In genomic region chr13:42608963-42609362, GRCm38 (mm10) we compare ENCODE assay signal across 11 mouse cellular contexts.
DNase-seq lines count a peak whose midpoint lies in the region; ATAC-seq and TF ChIP-seq lines count a peak whose summit lies in the region.
"Had no signal": no experiment of that assay in that cellular context is flagged by ENCODE, and none has a peak within 500 bp of the region (broad histone marks: within the 10 kb centered on the region; RNA-seq: fewer than 3 reads in every experiment).

No protein-coding gene starts in this region.

- no peak overlapping the region for H3K27ac ChIP-seq in forebrain, embryonic 14.5 days (ENCODE audit: low read depth, low read length)
- no peak overlapping the region for H3K27ac ChIP-seq in forebrain, postnatal 0 days (ENCODE audit: low read depth, low read length)
- no peak overlapping the region for H3K27ac ChIP-seq in liver, postnatal 0 days (ENCODE audit: low read depth)
- H3K27ac ChIP-seq in liver, embryonic 12.5 days: no peak overlapping the region

- CTCF ChIA-PET in Patski (lab: Charles Lee): no interaction called here

- in situ Hi-C loops in Patski (cut with MboI; ENCODE audit: low pct_unique_long_range_greater_than_20kb): no loop called here

- DNase-seq in forebrain, embryonic 14.5 days (ENCODE audit: low spot score): peak; percentile 27
- no peak for DNase-seq in forebrain, postnatal 0 days
- no peak for DNase-seq in liver, postnatal 0 days
- DNase-seq in Patski (ENCODE audit: low read depth, low spot score): no peak
- peak; percentile 13 for DNase-seq in lung, postnatal 10 days
- DNase-seq: cerebellum, adult 11 months; thymus, adult 18-20 months had no signal

- H3K36me3 ChIP-seq in forebrain, embryonic 14.5 days (ENCODE audit: control insufficient read depth, insufficient read depth, low read length): no peaks in the 10 kb centered on the region
- no peaks in the 10 kb centered on the region for H3K36me3 ChIP-seq in forebrain, postnatal 0 days (ENCODE audit: insufficient read depth)
- H3K36me3 ChIP-seq in liver, postnatal 0 days (replicated peaks; ENCODE audit: insufficient read depth, low read length): no peaks in the 10 kb centered on the region
- H3K36me3 ChIP-seq in liver, embryonic 12.5 days: no peaks in the 10 kb centered on the region

- no peak overlapping the region for H3K4me2 ChIP-seq in forebrain, embryonic 14.5 days (ENCODE audit: low read length)
- no peak overlapping the region for H3K4me2 ChIP-seq in forebrain, postnatal 0 days (ENCODE audit: low read depth)
- H3K4me2 ChIP-seq in liver, postnatal 0 days (ENCODE audit: low read depth, low read length): no peak overlapping the region
- no peak overlapping the region for H3K4me2 ChIP-seq in liver, embryonic 12.5 days

- H3K4me1 ChIP-seq in forebrain, embryonic 14.5 days (ENCODE audit: control insufficient read depth, insufficient read depth, low read length): no peaks in the 10 kb centered on the region
- H3K4me1 ChIP-seq in forebrain, postnatal 0 days (ENCODE audit: insufficient read depth): no peaks in the 10 kb centered on the region
- H3K4me1 ChIP-seq in liver, postnatal 0 days (ENCODE audit: insufficient read depth): no peaks in the 10 kb centered on the region
- no peaks in the 10 kb centered on the region for H3K4me1 ChIP-seq in liver, embryonic 12.5 days

- no peak overlapping the region for H3K4me3 ChIP-seq in forebrain, embryonic 14.5 days (ENCODE audit: low read depth, low read length)
- H3K4me3 ChIP-seq in forebrain, postnatal 0 days (ENCODE audit: low read depth, low read length): no peak overlapping the region
- no peak overlapping the region for H3K4me3 ChIP-seq in liver, postnatal 0 days (ENCODE audit: low read depth, low read length)
- no peak overlapping the region for H3K4me3 ChIP-seq in liver, embryonic 12.5 days

- H3K9ac ChIP-seq in forebrain, embryonic 14.5 days (ENCODE audit: low read length): no peak overlapping the region
- H3K9ac ChIP-seq in forebrain, postnatal 0 days: no peak overlapping the region
- no peak overlapping the region for H3K9ac ChIP-seq in liver, postnatal 0 days (replicated peaks)
- no peak overlapping the region for H3K9ac ChIP-seq in liver, embryonic 12.5 days

- H3K27me3 ChIP-seq in forebrain, embryonic 14.5 days (replicated peaks; ENCODE audit: control insufficient read depth, insufficient read depth, low read length): no peaks in the 10 kb centered on the region
- no peaks in the 10 kb centered on the region for H3K27me3 ChIP-seq in forebrain, postnatal 0 days (ENCODE audit: insufficient read depth, low read length)
- no peaks in the 10 kb centered on the region for H3K27me3 ChIP-seq in liver, postnatal 0 days (ENCODE audit: insufficient read depth, low read length)
- no peaks in the 10 kb centered on the region; the same call in 1 of the 2 replicates for H3K27me3 ChIP-seq in liver, embryonic 12.5 days (replicated peaks)
- no peaks in the 10 kb centered on the region for H3K27me3 ChIP-seq in Patski

- no peak for TF ChIP-seq CTCF in forebrain, postnatal 0 days (IDR thresholded peaks at IDR 0.05; ENCODE audit: low read depth)
- peak; percentile 33; the same call in 1 of the 2 replicates for TF ChIP-seq CTCF in liver, postnatal 0 days (IDR thresholded peaks at IDR 0.05; ENCODE audit: low read depth)
- TF ChIP-seq CTCF in Patski (IDR thresholded peaks at IDR 0.05): peak; percentile 18

- TF ChIP-seq EP300 in liver, postnatal 0 days (IDR thresholded peaks at IDR 0.05; ENCODE audit: low read depth): no peak

- POLR2A ChIA-PET in Patski (lab: Charles Lee): no interaction called here

- no peak for ATAC-seq in forebrain, embryonic 14.5 days
- no peak for ATAC-seq in forebrain, postnatal 0 days
- no peak for ATAC-seq in liver, postnatal 0 days
- no peak for ATAC-seq in liver, embryonic 12.5 days
- ATAC-seq in Patski: no peak
- ATAC-seq in activated CD4-positive, CD25-positive, alpha-beta regulatory T cell, adult 4 months: no peak
- no peak for ATAC-seq in megakaryocyte-erythroid progenitor cell, adult 5-6 weeks (replicated peaks; ENCODE audit: low FRiP score, low TSS enrichment, poor library complexity, severe bottlenecking)
- ATAC-seq: forebrain, embryonic 16.5 days had no signal

- H3K9me3 ChIP-seq in forebrain, embryonic 14.5 days (replicated peaks; ENCODE audit: control insufficient read depth, low read length): no peaks in the 10 kb centered on the region
- no peaks in the 10 kb centered on the region for H3K9me3 ChIP-seq in forebrain, postnatal 0 days (ENCODE audit: low read length)
- no peaks in the 10 kb centered on the region for H3K9me3 ChIP-seq in liver, postnatal 0 days (ENCODE audit: low read length)
- no peaks in the 10 kb centered on the region for H3K9me3 ChIP-seq in liver, embryonic 12.5 days (replicated peaks)

- 15% methylated on average over 4 of the region's 4 CpGs for WGBS in forebrain, embryonic 14.5 days
- 22% methylated on average over 4 of the region's 4 CpGs for WGBS in forebrain, postnatal 0 days
- WGBS in liver, postnatal 0 days (ENCODE audit: insufficient replicate concordance): 33% methylated on average over 4 of the region's 4 CpGs
- 24% methylated on average over 4 of the region's 4 CpGs for WGBS in liver, embryonic 12.5 days (ENCODE audit: insufficient replicate concordance)

Comparison
In these comparisons a context has a peak if more than half of its experiments do, and no peak if none do; other contexts are left out.
1. DNase-seq: peak in forebrain, embryonic 14.5 days (single experiment) and lung, postnatal 10 days (single experiment); none in forebrain, postnatal 0 days (single experiment), liver, postnatal 0 days (single experiment) and Patski (single experiment).